Mouse (Mus musculus): ENCODE results near the gene Zfp637. TPM values are rescaled to one million over a fixed set of nuclear protein-coding genes. Genes with fewer than 3 reads are reported as not detected.

Gene Zfp637
- polyA plus RNA-seq, 1 experiment from 2014 or later = 92.3 TPM

- H3K4me2 ChIP-seq (ENCODE audit: low read depth, low read length) = peak overlapping the region; percentile 66
- ATAC-seq (ENCODE audit: insufficient read depth, low FRiP score) = peak; percentile 87
- 10% methylated on average over 26 of the region's 26 CpGs for WGBS
Measured at GRCm38 (mm10) chr6:117878700-117879407, 37.9 kb downstream of the Zfp637 start.

GRCm38 (mm10) chr6:117879408-117880115, 38.6 kb downstream of the Zfp637 start:
- peak overlapping the region; percentile 100 for H3K27ac ChIP-seq (ENCODE audit: low read length)
- under 1% methylated on average over 67 of the region's 67 CpGs for WGBS
- peak overlapping the region; percentile 66 for H3K4me2 ChIP-seq (ENCODE audit: low read depth, low read length)
- no peaks in the 10 kb centered on the region for H3K9me3 ChIP-seq (replicated peaks; ENCODE audit: control insufficient read depth, low read length)
- no peaks in the 10 kb centered on the region for H3K27me3 ChIP-seq (ENCODE audit: control insufficient read depth, insufficient read depth, low read length)
- peak overlapping the region; percentile 64 for H3K4me3 ChIP-seq (replicated peaks; ENCODE audit: low read length)
- peak overlapping the region; percentile 89 for H3K9ac ChIP-seq (ENCODE audit: low read length)
- no peaks in the 10 kb centered on the region for H3K36me3 ChIP-seq (ENCODE audit: control insufficient read depth, insufficient read depth, low read length)
- ATAC-seq (ENCODE audit: insufficient read depth, low FRiP score) = peak; percentile 94
- H3K4me1 ChIP-seq (ENCODE audit: control insufficient read depth, insufficient read depth, low read length) = peaks cover 9% of the 10 kb centered on the region; the same call in 1 of the 2 replicates

More at GRCm38 (mm10) chr6:117878700-117879407, 37.9 kb downstream of the Zfp637 start:
- Histone ChIP-seq H3K36me3 (ENCODE audit: control insufficient read depth, insufficient read depth, low read length) (no peaks in the 10 kb centered on the region), H3K9me3 (replicated peaks; ENCODE audit: control insufficient read depth, low read length) (no peaks in the 10 kb centered on the region), H3K27me3 (ENCODE audit: control insufficient read depth, insufficient read depth, low read length) (no peaks in the 10 kb centered on the region), H3K4me1 (ENCODE audit: control insufficient read depth, insufficient read depth, low read length) (peaks cover 9% of the 10 kb centered on the region; the same call in 1 of the 2 replicates), H3K4me3 (replicated peaks; ENCODE audit: low read length) (peak overlapping the region; percentile 64), H3K9ac (ENCODE audit: low read length) (peak overlapping the region; percentile 89), H3K27ac (ENCODE audit: low read length) (peak overlapping the region; percentile 100)

- Histone ChIP-seq H3K27me3 (ENCODE audit: control insufficient read depth, insufficient read depth, low read length) (no peaks in the 10 kb centered on the region), H3K4me1 (ENCODE audit: control insufficient read depth, insufficient read depth, low read length) (peaks cover 9% of the 10 kb centered on the region; the same call in 1 of the 2 replicates), H3K36me3 (ENCODE audit: control insufficient read depth, insufficient read depth, low read length) (no peaks in the 10 kb centered on the region), H3K27ac (ENCODE audit: low read length) (peak overlapping the region; percentile 100), H3K4me2 (ENCODE audit: low read depth, low read length) (peak overlapping the region; percentile 66), H3K9me3 (replicated peaks; ENCODE audit: control insufficient read depth, low read length) (no peaks in the 10 kb centered on the region), H3K9ac (ENCODE audit: low read length) (peak overlapping the region; percentile 37), H3K4me3 (replicated peaks; ENCODE audit: low read length) (peak overlapping the region; percentile 64)
- ATAC-seq (ENCODE audit: insufficient read depth, low FRiP score) = no peak
- WGBS = 29% methylated on average over 3 of the region's 3 CpGs
Measured at GRCm38 (mm10) chr6:117880394-117880838, 39.4 kb downstream of the Zfp637 start.

- Histone ChIP-seq H3K4me3 (replicated peaks; ENCODE audit: low read length) (no peak overlapping the region), H3K4me1 (ENCODE audit: control insufficient read depth, insufficient read depth, low read length) (peaks cover 9% of the 10 kb centered on the region; the same call in 1 of the 2 replicates), H3K27ac (ENCODE audit: low read length) (peak overlapping the region; percentile 81; the same call in 1 of the 2 replicates), H3K9ac (ENCODE audit: low read length) (no peak overlapping the region), H3K9me3 (replicated peaks; ENCODE audit: control insufficient read depth, low read length) (no peaks in the 10 kb centered on the region), H3K27me3 (ENCODE audit: control insufficient read depth, insufficient read depth, low read length) (no peaks in the 10 kb centered on the region), H3K36me3 (ENCODE audit: control insufficient read depth, insufficient read depth, low read length) (no peaks in the 10 kb centered on the region), H3K4me2 (ENCODE audit: low read depth, low read length) (no peak overlapping the region)
- ATAC-seq (ENCODE audit: insufficient read depth, low FRiP score) = no peak
- 82% methylated on average over 7 of the region's 7 CpGs for whole genome bisulfite sequencing
Measured at GRCm38 (mm10) chr6:117881229-117881628, 40.2 kb downstream of the Zfp637 start.

- no peaks in the 10 kb centered on the region for H3K27me3 ChIP-seq (ENCODE audit: control insufficient read depth, insufficient read depth, low read length)
- no peak overlapping the region for H3K4me3 ChIP-seq (replicated peaks; ENCODE audit: low read length)
- no peak overlapping the region for H3K9ac ChIP-seq (ENCODE audit: low read length)
- H3K4me1 ChIP-seq (ENCODE audit: control insufficient read depth, insufficient read depth, low read length) = peaks cover 9% of the 10 kb centered on the region; the same call in 1 of the 2 replicates
- no peaks in the 10 kb centered on the region for H3K9me3 ChIP-seq (replicated peaks; ENCODE audit: control insufficient read depth, low read length)
- ATAC-seq (ENCODE audit: insufficient read depth, low FRiP score) = no peak
- H3K36me3 ChIP-seq (ENCODE audit: control insufficient read depth, insufficient read depth, low read length) = no peaks in the 10 kb centered on the region
- no peak overlapping the region for H3K4me2 ChIP-seq (ENCODE audit: low read depth, low read length)
- H3K27ac ChIP-seq (ENCODE audit: low read length) = no peak overlapping the region
- 77% methylated on average over 7 of the region's 7 CpGs for WGBS
Measured at GRCm38 (mm10) chr6:117881997-117882396, 41.0 kb downstream of the Zfp637 start.

- H3K4me2 ChIP-seq (ENCODE audit: low read depth, low read length) = no peak overlapping the region
- no peaks in the 10 kb centered on the region for H3K36me3 ChIP-seq (ENCODE audit: control insufficient read depth, insufficient read depth, low read length)
- H3K27ac ChIP-seq (ENCODE audit: low read length) = no peak overlapping the region
- H3K4me1 ChIP-seq (ENCODE audit: control insufficient read depth, insufficient read depth, low read length) = no peaks in the 10 kb centered on the region
- no peak for ATAC-seq (ENCODE audit: insufficient read depth, low FRiP score)
- no peak overlapping the region for H3K4me3 ChIP-seq (replicated peaks; ENCODE audit: low read length)
- no peak overlapping the region for H3K9ac ChIP-seq (ENCODE audit: low read length)
- no peaks in the 10 kb centered on the region for H3K27me3 ChIP-seq (ENCODE audit: control insufficient read depth, insufficient read depth, low read length)
- 80% methylated on average over 2 of the region's 2 CpGs for WGBS
- no peaks in the 10 kb centered on the region for H3K9me3 ChIP-seq (replicated peaks; ENCODE audit: control insufficient read depth, low read length)
Measured at GRCm38 (mm10) chr6:117885943-117886342, 45.0 kb downstream of the Zfp637 start.

- H3K36me3 ChIP-seq (ENCODE audit: control insufficient read depth, insufficient read depth, low read length) = no peaks in the 10 kb centered on the region
- H3K4me3 ChIP-seq (replicated peaks; ENCODE audit: low read length) = no peak overlapping the region
- no peak overlapping the region for H3K4me2 ChIP-seq (ENCODE audit: low read depth, low read length)
- H3K9me3 ChIP-seq (replicated peaks; ENCODE audit: control insufficient read depth, low read length) = no peaks in the 10 kb centered on the region
- H3K4me1 ChIP-seq (ENCODE audit: control insufficient read depth, insufficient read depth, low read length) = 0 out of 2 replicates have a peak, but pooled peaks cover 4% of the 10 kb centered on the region
- H3K27ac ChIP-seq (ENCODE audit: low read length) = no peak overlapping the region
- H3K27me3 ChIP-seq (ENCODE audit: control insufficient read depth, insufficient read depth, low read length) = no peaks in the 10 kb centered on the region
- WGBS = 35% methylated on average over 1 of the region's 1 CpGs
- ATAC-seq (ENCODE audit: insufficient read depth, low FRiP score) = no peak
- H3K9ac ChIP-seq (ENCODE audit: low read length) = no peak overlapping the region
Measured at GRCm38 (mm10) chr6:117888032-117888431, 47.1 kb downstream of the Zfp637 start.

GRCm38 (mm10) chr6:117888642-117889096, 47.7 kb downstream of the Zfp637 start:
- Histone ChIP-seq H3K36me3 (ENCODE audit: control insufficient read depth, insufficient read depth, low read length) (no peaks in the 10 kb centered on the region), H3K4me3 (replicated peaks; ENCODE audit: low read length) (no peak overlapping the region), H3K27me3 (ENCODE audit: control insufficient read depth, insufficient read depth, low read length) (no peaks in the 10 kb centered on the region), H3K4me1 (ENCODE audit: control insufficient read depth, insufficient read depth, low read length) (0 out of 2 replicates have a peak, but pooled peaks cover 4% of the 10 kb centered on the region), H3K4me2 (ENCODE audit: low read depth, low read length) (no peak overlapping the region), H3K9ac (ENCODE audit: low read length) (peak overlapping the region; percentile 21; the same call in 1 of the 2 replicates), H3K9me3 (replicated peaks; ENCODE audit: control insufficient read depth, low read length) (no peaks in the 10 kb centered on the region), H3K27ac (ENCODE audit: low read length) (no peak overlapping the region)
- 65% methylated on average over 2 of the region's 2 CpGs for WGBS
- no peak for ATAC-seq (ENCODE audit: insufficient read depth, low FRiP score)

GRCm38 (mm10) chr6:117890257-117890656, 49.3 kb downstream of the Zfp637 start:
- Histone ChIP-seq H3K27me3 (ENCODE audit: control insufficient read depth, insufficient read depth, low read length) (no peaks in the 10 kb centered on the region), H3K4me2 (ENCODE audit: low read depth, low read length) (no peak overlapping the region), H3K36me3 (ENCODE audit: control insufficient read depth, insufficient read depth, low read length) (no peaks in the 10 kb centered on the region), H3K9ac (ENCODE audit: low read length) (no peak overlapping the region), H3K4me1 (ENCODE audit: control insufficient read depth, insufficient read depth, low read length) (0 out of 2 replicates have a peak, but pooled peaks cover 4% of the 10 kb centered on the region), H3K9me3 (replicated peaks; ENCODE audit: control insufficient read depth, low read length) (no peaks in the 10 kb centered on the region), H3K4me3 (replicated peaks; ENCODE audit: low read length) (no peak overlapping the region), H3K27ac (ENCODE audit: low read length) (no peak overlapping the region)
- no peak for ATAC-seq (ENCODE audit: insufficient read depth, low FRiP score)
- WGBS = 74% methylated on average over 6 of the region's 6 CpGs

Data from stomach, embryonic 16.5 days (tissue).